Mouse (Mus musculus): ENCODE data around the gene Snrnp70. TPM values are rescaled to one million over a fixed set of nuclear protein-coding genes. Genes with fewer than 3 reads are reported as not detected.

Snrnp70 gene
- polyA plus RNA-seq, 1 experiment from 2014 or later = 166 TPM

- Histone ChIP-seq H3K9ac (replicated peaks) (no peak overlapping the region), H3K9me3 (replicated peaks) (no peaks in the 10 kb centered on the region), H3K27me3 (replicated peaks) (peaks cover 17% of the 10 kb centered on the region), H3K4me2 (peak overlapping the region; percentile 61), H3K4me3 (replicated peaks) (peak overlapping the region; percentile 36), H3K36me3 (peaks cover 10% of the 10 kb centered on the region), H3K27ac (replicated peaks) (no peak overlapping the region), H3K4me1 (peaks cover 40% of the 10 kb centered on the region)
- WGBS = 6% methylated on average over 11 of the region's 11 CpGs
- ATAC-seq (ENCODE audit: low FRiP score) = no peak
Measured at GRCm38 (mm10) chr7:45340066-45340442, 55.5 kb downstream of the Snrnp70 start.

- H3K9ac ChIP-seq (replicated peaks) = peak overlapping the region; percentile 36; the same call in 1 of the 2 replicates
- peak overlapping the region; percentile 36 for H3K4me3 ChIP-seq (replicated peaks)
- ATAC-seq (ENCODE audit: low FRiP score) = peak; percentile 54; the same call in 1 of the 2 replicates
- H3K9me3 ChIP-seq (replicated peaks) = no peaks in the 10 kb centered on the region
- H3K4me2 ChIP-seq = peak overlapping the region; percentile 61
- peaks cover 7% of the 10 kb centered on the region; the same call in 1 of the 2 replicates for H3K36me3 ChIP-seq
- no peak overlapping the region for H3K27ac ChIP-seq (replicated peaks)
- peaks cover 17% of the 10 kb centered on the region for H3K27me3 ChIP-seq (replicated peaks)
- H3K4me1 ChIP-seq = peaks cover 40% of the 10 kb centered on the region
- WGBS = 3% methylated on average over 36 of the region's 39 CpGs
Measured at GRCm38 (mm10) chr7:45339410-45340065, 56.0 kb downstream of the Snrnp70 start.

GRCm38 (mm10) chr7:45338161-45338911, 57.2 kb downstream of the Snrnp70 start:
- Histone ChIP-seq H3K4me1 (peaks cover 44% of the 10 kb centered on the region), H3K27me3 (replicated peaks) (peaks cover 17% of the 10 kb centered on the region), H3K4me2 (peak overlapping the region; percentile 61), H3K36me3 (peaks cover 7% of the 10 kb centered on the region; the same call in 1 of the 2 replicates), H3K27ac (replicated peaks) (no peak overlapping the region), H3K9ac (replicated peaks) (no peak overlapping the region; the same call in 1 of the 2 replicates), H3K9me3 (replicated peaks) (no peaks in the 10 kb centered on the region), H3K4me3 (replicated peaks) (no peak overlapping the region)
- WGBS = 6% methylated on average over 14 of the region's 14 CpGs
- no peak for ATAC-seq (ENCODE audit: low FRiP score)

- ATAC-seq (ENCODE audit: low FRiP score) = no peak
- Histone ChIP-seq H3K4me1 (peaks cover 53% of the 10 kb centered on the region), H3K4me3 (replicated peaks) (no peak overlapping the region)
Measured at GRCm38 (mm10) chr7:45337469-45337868, 58.1 kb downstream of the Snrnp70 start.

GRCm38 (mm10) chr7:45336319-45336718, 59.2 kb downstream of the Snrnp70 start:
- H3K9me3 ChIP-seq (replicated peaks) = no peaks in the 10 kb centered on the region
- H3K36me3 ChIP-seq = 0 out of 2 replicates have a peak, but pooled peaks cover under 1% of the 10 kb centered on the region
- no peak overlapping the region for H3K4me2 ChIP-seq
- no peak overlapping the region for H3K4me3 ChIP-seq (replicated peaks)
- ATAC-seq (ENCODE audit: low FRiP score) = no peak
- WGBS = 89% methylated on average over 4 of the region's 4 CpGs
- H3K27me3 ChIP-seq (replicated peaks) = peaks cover 13% of the 10 kb centered on the region; the same call in 1 of the 2 replicates
- H3K9ac ChIP-seq (replicated peaks) = no peak overlapping the region
- H3K27ac ChIP-seq (replicated peaks) = no peak overlapping the region
- H3K4me1 ChIP-seq = peaks cover 51% of the 10 kb centered on the region

More at GRCm38 (mm10) chr7:45337469-45337868, 58.1 kb downstream of the Snrnp70 start:
- Histone ChIP-seq H3K36me3 (peaks cover 7% of the 10 kb centered on the region; the same call in 1 of the 2 replicates), H3K9me3 (replicated peaks) (no peaks in the 10 kb centered on the region), H3K9ac (replicated peaks) (no peak overlapping the region), H3K27me3 (replicated peaks) (peaks cover 13% of the 10 kb centered on the region), H3K4me2 (no peak overlapping the region), H3K27ac (replicated peaks) (no peak overlapping the region)
- 20% methylated on average over 4 of the region's 4 CpGs for WGBS

GRCm38 (mm10) chr7:45335056-45335455, 60.5 kb downstream of the Snrnp70 start, which contains the start of gene Hrc:
Gene Hrc (plus strand): TSS chr7:45335290.
- H3K27ac ChIP-seq (replicated peaks) = no peak within 1 kb of the TSS
- ATAC-seq (ENCODE audit: low FRiP score) = no peak
- WGBS = 33% methylated on average over 5 of the region's 5 CpGs
- H3K4me1 ChIP-seq = peaks cover 38% of the 10 kb centered on the region
- no peak within 1 kb of the TSS for H3K4me3 ChIP-seq (replicated peaks)
- no peak within 1 kb of the TSS for H3K9ac ChIP-seq (replicated peaks)
- peak within 1 kb of the TSS; percentile 95 for H3K4me2 ChIP-seq
- no peaks in the 10 kb centered on the region for H3K9me3 ChIP-seq (replicated peaks)
- no peaks in the 10 kb centered on the region for H3K36me3 ChIP-seq
- peaks cover 13% of the 10 kb centered on the region; the same call in 1 of the 2 replicates for H3K27me3 ChIP-seq (replicated peaks)

GRCm38 (mm10) chr7:45334605-45335004, 60.9 kb downstream of the Snrnp70 start:
- H3K9me3 ChIP-seq (replicated peaks) = no peaks in the 10 kb centered on the region
- H3K27ac ChIP-seq (replicated peaks) = no peak overlapping the region
- WGBS = 38% methylated on average over 3 of the region's 3 CpGs
- H3K4me3 ChIP-seq (replicated peaks) = no peak overlapping the region
- ATAC-seq (ENCODE audit: low FRiP score) = no peak
- H3K36me3 ChIP-seq = no peaks in the 10 kb centered on the region
- peaks cover 34% of the 10 kb centered on the region for H3K4me1 ChIP-seq
- peaks cover 13% of the 10 kb centered on the region; the same call in 1 of the 2 replicates for H3K27me3 ChIP-seq (replicated peaks)
- H3K4me2 ChIP-seq = 0 out of 2 replicates have a peak overlapping the region, but pooled peaks have one; percentile 1
- H3K9ac ChIP-seq (replicated peaks) = no peak overlapping the region

GRCm38 (mm10) chr7:45333431-45333982, 62.0 kb downstream of the Snrnp70 start, which contains the start of gene Trpm4:
Gene Trpm4 (minus strand): TSS chr7:45333780.
- Histone ChIP-seq H3K9ac (replicated peaks) (peak within 1 kb of the TSS; percentile 65), H3K4me2 (peak within 1 kb of the TSS; percentile 95), H3K36me3 (no peaks in the 10 kb centered on the region), H3K27me3 (replicated peaks) (peaks cover 13% of the 10 kb centered on the region; the same call in 1 of the 2 replicates), H3K4me3 (replicated peaks) (peak within 1 kb of the TSS; percentile 64), H3K4me1 (peaks cover 23% of the 10 kb centered on the region), H3K9me3 (replicated peaks) (no peaks in the 10 kb centered on the region), H3K27ac (replicated peaks) (peak within 1 kb of the TSS; percentile 72)
- under 1% methylated on average over 37 of the region's 38 CpGs for WGBS
- ATAC-seq (ENCODE audit: low FRiP score) = peak; percentile 63

GRCm38 (mm10) chr7:45332685-45333425, 62.7 kb downstream of the Snrnp70 start:
- Histone ChIP-seq H3K4me1 (peaks cover 16% of the 10 kb centered on the region), H3K27me3 (replicated peaks) (peaks cover 7% of the 10 kb centered on the region; the same call in 1 of the 2 replicates), H3K36me3 (no peaks in the 10 kb centered on the region), H3K4me3 (replicated peaks) (peak overlapping the region; percentile 64), H3K4me2 (peak overlapping the region; percentile 95), H3K27ac (replicated peaks) (peak overlapping the region; percentile 72), H3K9me3 (replicated peaks) (no peaks in the 10 kb centered on the region), H3K9ac (replicated peaks) (peak overlapping the region; percentile 65)
- WGBS = 3% methylated on average over 22 of the region's 22 CpGs
- peak; percentile 57 for ATAC-seq (ENCODE audit: low FRiP score)

- no peak for ATAC-seq (ENCODE audit: low FRiP score)
- no peaks in the 10 kb centered on the region for H3K36me3 ChIP-seq
- no peak overlapping the region for H3K4me2 ChIP-seq
- no peaks in the 10 kb centered on the region for H3K9me3 ChIP-seq (replicated peaks)
- H3K4me1 ChIP-seq = peaks cover 14% of the 10 kb centered on the region
- H3K27ac ChIP-seq (replicated peaks) = no peak overlapping the region
- H3K4me3 ChIP-seq (replicated peaks) = no peak overlapping the region
- H3K27me3 ChIP-seq (replicated peaks) = no peaks in the 10 kb centered on the region
- WGBS = 86% methylated on average over 6 of the region's 6 CpGs
- H3K9ac ChIP-seq (replicated peaks) = no peak overlapping the region
Measured at GRCm38 (mm10) chr7:45331502-45331901, 64.0 kb downstream of the Snrnp70 start.
